Mouse (Mus musculus) lung, postnatal 0 days (tissue): ENCODE data around the gene Exoc6b.

Source experiments
- CTCF ChIP-seq: IDR thresholded peaks from 2 replicates; pipeline ENCODE4 v1.5.1; 2016; ENCODE audit warnings: antibody characterized with exemption, mild to moderate bottlenecking
- EP300 ChIP-seq: IDR thresholded peaks from 2 replicates; pipeline ENCODE4 v1.6.1; 2016; ENCODE audit warnings: antibody characterized with exemption, mild to moderate bottlenecking, control low read depth

DNA sequence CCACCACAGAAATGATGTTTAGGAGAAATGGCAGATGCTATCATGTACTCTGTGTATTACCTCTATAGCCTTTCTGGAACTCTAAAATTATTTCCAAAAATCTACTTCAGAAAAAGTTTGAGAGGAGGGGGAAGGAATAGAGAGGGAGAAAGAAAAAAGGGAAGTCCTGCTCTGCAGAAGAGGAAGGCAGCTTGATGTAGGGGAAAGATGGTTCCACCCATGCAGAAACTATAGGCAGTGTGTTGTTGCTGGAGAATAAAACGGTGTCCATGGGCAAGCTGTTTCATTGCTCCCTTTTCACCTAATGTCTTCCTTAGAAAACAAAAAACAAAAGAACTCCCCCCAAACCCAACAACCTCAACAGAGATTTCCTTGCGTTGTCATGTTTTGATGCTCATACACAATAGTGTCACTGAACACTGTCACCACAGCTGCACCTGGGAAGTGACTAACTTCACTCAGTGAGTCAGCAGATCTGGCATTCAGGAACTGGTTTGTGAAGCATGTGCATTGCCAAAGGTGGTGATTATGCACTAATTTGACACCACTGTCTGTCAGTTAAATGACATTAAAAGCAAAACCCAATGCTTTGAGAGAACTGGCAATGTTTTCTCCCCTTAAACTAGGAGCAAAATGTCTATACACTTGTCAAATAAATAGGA is 407.7 kb downstream of the Exoc6b start:
- no peak for TF ChIP-seq CTCF
- TF ChIP-seq EP300: no peak
